Mouse (Mus musculus) kidney, adult 8-10 months (tissue): Measurements from ENCODE around the gene Fli1.
A peak's percentile ranks its signal among the peaks of the same experiment; 100 is the strongest.

ENCODE experiments used
- DNase-seq, 2 experiments: peaks; one replicate each; pipeline ENCODE4 v3.0.0; 2022

The Fli1 gene

GRCm38 (mm10) chr9:32542212-32543039, at the start of gene Fli1:
TSS of gene Fli1 (minus strand) at chr9:32542861.
- no peak for DNase-seq

GRCm38 (mm10) chr9:32591732-32592582, 49.3 kb upstream of the Fli1 start:
- peak; percentile 75 to 77 for DNase-seq

- no peak for DNase-seq
Measured at GRCm38 (mm10) chr9:32590571-32590970, 47.9 kb upstream of the Fli1 start.

GRCm38 (mm10) chr9:32589900-32590299, 47.2 kb upstream of the Fli1 start:
- peak; percentile 72 to 88 for DNase-seq

GRCm38 (mm10) chr9:32585357-32585756, 42.7 kb upstream of the Fli1 start:
- no peak for DNase-seq

- DNase-seq: no peak
Measured at GRCm38 (mm10) chr9:32583905-32584304, 41.2 kb upstream of the Fli1 start.

GRCm38 (mm10) chr9:32581851-32582573, 39.4 kb upstream of the Fli1 start:
- no peak for DNase-seq

GRCm38 (mm10) chr9:32578411-32578810, 35.8 kb upstream of the Fli1 start:
- no peak for DNase-seq

- DNase-seq: no peak
Measured at GRCm38 (mm10) chr9:32573638-32574037, 31.0 kb upstream of the Fli1 start.

GRCm38 (mm10) chr9:32571676-32572075, 29.0 kb upstream of the Fli1 start:
- no peak for DNase-seq

- DNase-seq: no peak
Measured at GRCm38 (mm10) chr9:32570547-32570946, 27.9 kb upstream of the Fli1 start.

GRCm38 (mm10) chr9:32569261-32569660, 26.6 kb upstream of the Fli1 start:
- DNase-seq: no peak

GRCm38 (mm10) chr9:32567603-32568002, 24.9 kb upstream of the Fli1 start:
- no peak for DNase-seq

- DNase-seq: no peak
Measured at GRCm38 (mm10) chr9:32565309-32565708, 22.6 kb upstream of the Fli1 start.

GRCm38 (mm10) chr9:32562837-32563236, 20.2 kb upstream of the Fli1 start:
- no peak for DNase-seq

- DNase-seq: no peak
Measured at GRCm38 (mm10) chr9:32562409-32562808, 19.7 kb upstream of the Fli1 start.

GRCm38 (mm10) chr9:32561190-32561890, 18.7 kb upstream of the Fli1 start:
- no peak for DNase-seq

GRCm38 (mm10) chr9:32559859-32560258, 17.2 kb upstream of the Fli1 start:
- DNase-seq: no peak

GRCm38 (mm10) chr9:32559454-32559853, 16.8 kb upstream of the Fli1 start:
- DNase-seq: no peak

- DNase-seq: no peak
Measured at GRCm38 (mm10) chr9:32556313-32556712, 13.7 kb upstream of the Fli1 start.

- DNase-seq: no peak
Measured at GRCm38 (mm10) chr9:32555279-32555678, 12.6 kb upstream of the Fli1 start.

GRCm38 (mm10) chr9:32550541-32550940, 7.9 kb upstream of the Fli1 start:
- DNase-seq: no peak
